Mouse (Mus musculus): ENCODE measurements around the gene Cebpe. TPM values are rescaled to one million over a fixed set of nuclear protein-coding genes. Genes with fewer than 3 reads are reported as not detected.

The Cebpe gene
- total and polyA plus RNA-seq, 3 experiments = 0.32 TPM; not detected in 2

DNA sequence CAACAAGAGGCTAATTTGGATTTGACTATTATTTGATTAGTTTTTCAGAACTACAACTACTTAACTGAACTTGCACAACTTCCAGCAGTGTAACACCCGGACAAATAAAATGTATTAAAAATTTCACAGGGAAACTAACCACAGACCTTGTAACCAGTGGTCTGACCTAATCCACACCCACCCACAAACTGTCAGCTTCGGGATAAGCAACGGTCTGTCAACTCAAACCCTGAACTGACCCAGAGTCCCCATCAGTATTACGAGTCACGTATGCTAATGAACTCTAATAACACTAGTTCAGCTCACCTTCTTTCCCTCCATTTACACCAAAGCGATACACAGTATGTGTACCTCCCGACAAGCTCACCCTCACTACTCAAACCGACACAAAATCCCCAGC is 26.5 kb downstream of the Cebpe start:
- H3K4me1 ChIP-seq (ENCODE audit: control insufficient read depth in 1 of 2, insufficient read depth in 2 of 2, low read length in 2 of 2) = peaks cover 2 to 8% of the 10 kb centered on the region in 2 experiments; a peak in 3 of 4 replicates
- no peaks in the 10 kb centered on the region for H3K9me3 ChIP-seq (replicated peaks; ENCODE audit: insufficient read depth, low read length)
- no peak for TF ChIP-seq ETS1 (IDR thresholded peaks at IDR 0.05; ENCODE audit: low read depth, low read length)
- peak; percentile 67 for TF ChIP-seq MYB (IDR thresholded peaks at IDR 0.05; ENCODE audit: low read depth, low read length)
- peak in 1 of 2 experiments; percentile 48; a peak in 1 of 4 replicates for TF ChIP-seq EP300 (IDR thresholded peaks at IDR 0.05; ENCODE audit: low read depth in 1 of 2, low read length in 2 of 2)
- no peaks in the 10 kb centered on the region for H3K27me3 ChIP-seq (ENCODE audit: control insufficient read depth in 1 of 2, insufficient read depth in 2 of 2, low read length in 2 of 2)
- H3K9ac ChIP-seq (ENCODE audit: control insufficient read depth, low read depth, low read length, poor library complexity, severe bottlenecking) = peak overlapping the region; percentile 93
- peaks cover 1 to 27% of the 10 kb centered on the region in 2 experiments for H3K36me3 ChIP-seq (ENCODE audit: control insufficient read depth in 1 of 2, insufficient read depth in 2 of 2, low read length in 2 of 2)
- no peak for DNase-seq (ENCODE audit: low read depth, low spot score)
- peak overlapping the region; percentile 97 for H3K27ac ChIP-seq (ENCODE audit: control insufficient read depth, low read depth, low read length)
- peaks cover 51% of the 10 kb centered on the region for H3K79me2 ChIP-seq (ENCODE audit: control insufficient read depth, insufficient read depth, low read length, poor library complexity)
- peak overlapping the region; percentile 66 to 79 for H3K4me3 ChIP-seq (ENCODE audit: control insufficient read depth in 1 of 2, insufficient read depth in 1 of 2, low read depth in 2 of 2, low read length in 2 of 2)

DNA sequence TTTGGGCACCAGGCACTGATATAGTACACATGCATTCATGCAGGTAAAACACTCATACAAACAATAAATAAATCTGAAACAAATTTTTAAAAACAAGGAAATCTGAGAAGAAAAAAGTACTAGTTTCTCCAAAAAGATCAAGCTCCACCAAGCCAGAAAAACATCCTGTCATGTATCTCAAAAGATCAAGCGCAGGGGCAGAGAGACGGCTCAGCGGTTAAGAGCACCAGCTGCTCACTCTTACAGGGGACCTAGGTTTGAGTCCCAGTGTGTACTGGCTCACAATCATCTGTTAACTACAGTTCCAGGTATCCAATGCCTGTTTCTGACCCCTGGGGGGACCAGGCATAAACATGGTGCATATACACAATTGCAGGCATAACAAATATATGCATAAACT is 29.6 kb downstream of the Cebpe start:
- DNase-seq (ENCODE audit: low read depth, low spot score) = no peak
- H3K4me3 ChIP-seq (ENCODE audit: control insufficient read depth in 1 of 2, insufficient read depth in 1 of 2, low read depth in 2 of 2, low read length in 2 of 2) = no peak overlapping the region
- H3K9me3 ChIP-seq (replicated peaks; ENCODE audit: insufficient read depth, low read length) = no peaks in the 10 kb centered on the region
- H3K27me3 ChIP-seq (ENCODE audit: control insufficient read depth in 1 of 2, insufficient read depth in 2 of 2, low read length in 2 of 2) = no peaks in the 10 kb centered on the region
- peaks cover 9 to 20% of the 10 kb centered on the region in 2 experiments for H3K36me3 ChIP-seq (ENCODE audit: control insufficient read depth in 1 of 2, insufficient read depth in 2 of 2, low read length in 2 of 2)
- no peak overlapping the region for H3K27ac ChIP-seq (ENCODE audit: control insufficient read depth, low read depth, low read length)
- TF ChIP-seq KAT2A (conservative IDR thresholded peaks at IDR 0.05; ENCODE audit: low read depth, low read length) (no peak), JUND (IDR thresholded peaks at IDR 0.05; ENCODE audit: low read depth, low read length) (no peak)
- H3K79me2 ChIP-seq (ENCODE audit: control insufficient read depth, insufficient read depth, low read length, poor library complexity) = peaks cover 34% of the 10 kb centered on the region
- peaks cover 0 to 2% of the 10 kb centered on the region in 2 experiments; a peak in 2 of 4 replicates for H3K4me1 ChIP-seq (ENCODE audit: control insufficient read depth in 1 of 2, insufficient read depth in 2 of 2, low read length in 2 of 2)
- no peak overlapping the region for H3K9ac ChIP-seq (ENCODE audit: control insufficient read depth, low read depth, low read length, poor library complexity, severe bottlenecking)

DNA sequence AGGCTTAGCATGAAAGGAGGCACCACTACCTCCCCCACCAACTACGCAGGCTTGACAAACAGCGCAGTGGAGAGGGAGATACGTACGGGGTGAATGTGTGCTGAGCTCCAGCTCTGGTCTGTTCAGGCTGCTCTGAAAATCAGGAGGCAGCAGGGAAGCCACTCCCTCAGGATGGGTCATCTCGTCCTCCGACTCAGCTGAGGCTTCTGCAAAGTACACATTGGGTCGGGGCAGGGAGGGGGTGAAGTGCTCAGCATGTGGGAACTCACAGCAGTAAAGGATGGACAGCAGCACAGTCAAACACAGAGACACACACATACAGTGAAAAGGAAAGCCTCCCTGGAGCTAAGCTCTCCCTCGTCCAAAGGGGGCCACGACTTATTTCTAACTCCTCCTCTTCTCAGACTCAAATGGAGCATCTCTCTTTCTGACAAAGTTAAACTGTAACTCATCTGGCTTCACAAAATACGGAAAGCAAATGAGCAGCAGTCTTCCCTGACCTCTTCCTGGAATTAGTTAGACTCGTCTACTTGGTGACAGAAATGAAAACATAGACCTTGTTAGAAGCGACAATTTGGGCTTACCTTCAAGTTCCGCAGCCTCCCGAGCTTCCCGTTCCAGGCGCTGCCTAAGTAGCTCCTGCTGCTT is 33.2 kb downstream of the Cebpe start:
- no peak for TF ChIP-seq ETS1 (IDR thresholded peaks at IDR 0.05; ENCODE audit: low read depth, low read length)
- no peak for TF ChIP-seq GATA1 (IDR thresholded peaks at IDR 0.05; ENCODE audit: low read depth, low read length)
- TF ChIP-seq TAL1 (IDR thresholded peaks at IDR 0.05; ENCODE audit: low read length) = no peak
- no peak for TF ChIP-seq ZKSCAN1 (IDR thresholded peaks at IDR 0.05; ENCODE audit: low read depth, low read length)
- no peak for TF ChIP-seq UBTF (IDR thresholded peaks at IDR 0.05; ENCODE audit: borderline replicate concordance, insufficient read depth, low read depth, low read length)
- no peak for TF ChIP-seq CTCF (IDR thresholded peaks at IDR 0.05 in 2 of 3, conservative IDR thresholded peaks at IDR 0.05 in 1 of 3; ENCODE audit: control insufficient read depth in 1 of 3, insufficient read depth in 1 of 3, low read depth in 2 of 3, low read length in 3 of 3, poor library complexity in 1 of 3, severe bottlenecking in 1 of 3)
- no peak for TF ChIP-seq CHD2 (IDR thresholded peaks at IDR 0.05; ENCODE audit: low read length)
- TF ChIP-seq NRF1 (IDR thresholded peaks at IDR 0.05; ENCODE audit: insufficient read depth, low read depth, low read length, poor library complexity, severe bottlenecking) = no peak
- no peak for TF ChIP-seq E2F4 (IDR thresholded peaks at IDR 0.05; ENCODE audit: borderline replicate concordance, low read depth, low read length)
- TF ChIP-seq MAFK (IDR thresholded peaks at IDR 0.05; ENCODE audit: borderline replicate concordance, low read depth, low read length) = no peak
- TF ChIP-seq KAT2A (conservative IDR thresholded peaks at IDR 0.05; ENCODE audit: low read depth, low read length) = no peak
- no peak for TF ChIP-seq ZC3H11A (IDR thresholded peaks at IDR 0.05; ENCODE audit: low read depth, low read length)
- TF ChIP-seq USF2 (IDR thresholded peaks at IDR 0.05; ENCODE audit: borderline replicate concordance in 1 of 2, insufficient read depth in 1 of 2, low read depth in 1 of 2, low read length in 2 of 2) = no peak
- TF ChIP-seq TBP (IDR thresholded peaks at IDR 0.05; ENCODE audit: low read depth, low read length) = no peak
- TF ChIP-seq ELF1 (IDR thresholded peaks at IDR 0.05; ENCODE audit: low read depth, low read length) = no peak
- TF ChIP-seq MXI1 (IDR thresholded peaks at IDR 0.05; ENCODE audit: low read depth, low read length) = no peak
- TF ChIP-seq TCF12 (IDR thresholded peaks at IDR 0.05; ENCODE audit: low read depth, low read length) = no peak
- TF ChIP-seq HCFC1 (IDR thresholded peaks at IDR 0.05; ENCODE audit: low read depth, low read length) = no peak
- H3K4me1 ChIP-seq (ENCODE audit: control insufficient read depth in 1 of 2, insufficient read depth in 2 of 2, low read length in 2 of 2) = no peaks in the 10 kb centered on the region; a peak in 1 of 4 replicates
- H3K79me2 ChIP-seq (ENCODE audit: control insufficient read depth, insufficient read depth, low read length, poor library complexity) = peaks cover 13% of the 10 kb centered on the region
- H3K27me3 ChIP-seq (ENCODE audit: control insufficient read depth in 1 of 2, insufficient read depth in 2 of 2, low read length in 2 of 2) = no peaks in the 10 kb centered on the region
- H3K9ac ChIP-seq (ENCODE audit: control insufficient read depth, low read depth, low read length, poor library complexity, severe bottlenecking) = no peak overlapping the region
- H3K27ac ChIP-seq (ENCODE audit: control insufficient read depth, low read depth, low read length) = no peak overlapping the region
- H3K36me3 ChIP-seq (ENCODE audit: control insufficient read depth in 1 of 2, insufficient read depth in 2 of 2, low read length in 2 of 2) = peaks cover 12 to 20% of the 10 kb centered on the region in 2 experiments
- no peak overlapping the region for H3K4me3 ChIP-seq (ENCODE audit: control insufficient read depth in 1 of 2, insufficient read depth in 1 of 2, low read depth in 2 of 2, low read length in 2 of 2)
- DNase-seq (ENCODE audit: low read depth, low spot score) = no peak
- H3K9me3 ChIP-seq (replicated peaks; ENCODE audit: insufficient read depth, low read length) = no peaks in the 10 kb centered on the region
